Comparison of ENCODE assay signal across 32 mouse cellular contexts in the genomic region with DNA sequence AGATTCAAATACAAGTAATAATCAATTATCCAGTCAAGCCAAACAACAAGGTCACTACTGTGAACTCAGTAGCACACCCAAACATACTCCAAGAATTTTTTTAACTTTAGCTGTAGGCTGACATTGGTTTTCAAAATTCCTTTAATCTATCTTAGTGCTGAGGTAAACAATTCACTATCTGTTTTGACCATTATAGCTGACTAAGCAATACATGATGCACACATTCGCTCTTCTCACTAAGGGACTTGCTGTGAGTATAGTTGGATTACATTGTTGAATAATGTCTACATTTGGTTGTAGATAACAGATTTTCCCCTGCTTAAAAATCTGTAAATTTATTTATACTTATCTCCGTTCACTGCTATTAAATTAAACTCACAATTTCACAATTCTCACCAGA.
"Had no signal": no experiment of that assay in that cellular context is flagged by ENCODE, and none has a peak within 500 bp of the region (broad histone marks: within the 10 kb centered on the region; RNA-seq: fewer than 3 reads in every experiment).

No protein-coding gene starts in this region.

- H3K36me3 ChIP-seq: limb, embryonic 10.5 days; limb, embryonic 12.5 days; limb, embryonic 13.5 days; limb, embryonic 15.5 days; liver, embryonic 12.5 days; liver, embryonic 13.5 days; liver, embryonic 15.5 days; lung, embryonic 15.5 days; midbrain, embryonic 10.5 days; midbrain, embryonic 12.5 days; midbrain, embryonic 13.5 days; midbrain, embryonic 15.5 days; neural tube, embryonic 12.5 days had no signal

- H3K4me1 ChIP-seq: limb, embryonic 10.5 days; limb, embryonic 12.5 days; limb, embryonic 13.5 days; limb, embryonic 15.5 days; liver, embryonic 12.5 days; liver, embryonic 13.5 days; liver, embryonic 15.5 days; lung, embryonic 15.5 days; megakaryocyte, embryonic 14.5 days; midbrain, embryonic 10.5 days; midbrain, embryonic 12.5 days; midbrain, embryonic 13.5 days; midbrain, embryonic 15.5 days; neural tube, embryonic 12.5 days had no signal

- H3K4me2 ChIP-seq: limb, embryonic 12.5 days; limb, embryonic 13.5 days; limb, embryonic 15.5 days; liver, embryonic 11.5 days; liver, embryonic 12.5 days; liver, embryonic 13.5 days; liver, embryonic 15.5 days; lung, embryonic 14.5 days; lung, embryonic 15.5 days; midbrain, embryonic 11.5 days; midbrain, embryonic 12.5 days; midbrain, embryonic 13.5 days; midbrain, embryonic 15.5 days; neural tube, embryonic 12.5 days had no signal

- H3K9ac ChIP-seq: limb, embryonic 12.5 days; limb, embryonic 13.5 days; limb, embryonic 15.5 days; liver, embryonic 12.5 days; liver, embryonic 13.5 days; liver, embryonic 14.5 days; liver, embryonic 15.5 days; liver, postnatal 0 days; lung, embryonic 14.5 days; lung, embryonic 15.5 days; midbrain, embryonic 12.5 days; midbrain, embryonic 13.5 days; midbrain, embryonic 15.5 days; neural tube, embryonic 12.5 days had no signal

- H3K9me3 ChIP-seq: limb, embryonic 10.5 days; limb, embryonic 12.5 days; limb, embryonic 13.5 days; limb, embryonic 15.5 days; liver, embryonic 12.5 days; liver, embryonic 13.5 days; liver, embryonic 15.5 days; lung, embryonic 15.5 days; midbrain, embryonic 10.5 days; midbrain, embryonic 12.5 days; midbrain, embryonic 13.5 days; midbrain, embryonic 15.5 days; neural tube, embryonic 12.5 days had no signal

- H3K27ac ChIP-seq: limb, embryonic 10.5 days; limb, embryonic 12.5 days; limb, embryonic 13.5 days; limb, embryonic 15.5 days; liver, embryonic 12.5 days; liver, embryonic 13.5 days; liver, embryonic 14.5 days; liver, embryonic 15.5 days; lung, embryonic 15.5 days; macrophage; midbrain, embryonic 10.5 days; midbrain, embryonic 12.5 days; midbrain, embryonic 13.5 days; midbrain, embryonic 15.5 days; neural tube, embryonic 12.5 days had no signal

- H3K27me3 ChIP-seq: limb, embryonic 12.5 days; limb, embryonic 13.5 days; limb, embryonic 15.5 days; liver, embryonic 12.5 days; liver, embryonic 13.5 days; liver, embryonic 15.5 days; lung, embryonic 15.5 days; megakaryocyte, embryonic 14.5 days; midbrain, embryonic 12.5 days; midbrain, embryonic 13.5 days; midbrain, embryonic 15.5 days; neural tube, embryonic 12.5 days had no signal

- DNase-seq: left cerebral cortex, postnatal 4 days; liver; liver, embryonic 13.5 days; liver, postnatal 0 days; lung, adult 18-20 months; lung, adult 2 months; lung, embryonic 14.5 days; lung, postnatal 10 days; lung, postnatal 14 days; lung, postnatal 36 days; lung, postnatal 4 days; midbrain, embryonic 14.5 days had no signal

- H3K4me3 ChIP-seq: limb, embryonic 10.5 days; limb, embryonic 12.5 days; limb, embryonic 13.5 days; limb, embryonic 15.5 days; liver, embryonic 12.5 days; liver, embryonic 13.5 days; liver, embryonic 15.5 days; lung, embryonic 15.5 days; megakaryocyte, embryonic 14.5 days; midbrain, embryonic 10.5 days; midbrain, embryonic 12.5 days; midbrain, embryonic 13.5 days; midbrain, embryonic 15.5 days; myocyte; neural tube, embryonic 12.5 days had no signal

- ATAC-seq: liver, embryonic 12.5 days; liver, postnatal 0 days; lung, postnatal 0 days; midbrain, embryonic 13.5 days; midbrain, embryonic 15.5 days; midbrain, embryonic 16.5 days had no signal
